25 mouse cellular contexts compared by ENCODE assay signal in the genomic region with DNA sequence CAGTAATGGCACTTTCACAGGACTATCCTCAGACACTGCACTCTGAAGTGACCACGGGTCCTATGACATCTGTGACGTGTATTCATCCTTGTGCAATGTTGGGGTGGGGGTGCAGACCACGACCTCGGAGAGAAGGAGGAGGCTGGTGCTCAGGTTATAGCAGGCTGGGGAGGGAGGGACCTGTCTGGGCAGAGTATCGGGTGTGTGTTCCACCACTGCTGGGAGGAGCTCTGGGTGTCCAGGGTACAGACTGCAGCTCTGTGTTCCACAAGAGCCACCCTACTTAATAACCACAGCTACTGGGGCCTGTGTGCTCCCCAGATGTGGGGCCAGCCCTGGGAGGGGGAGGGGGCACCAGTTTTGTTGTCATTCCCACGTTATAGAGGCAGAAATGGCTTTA. TPM values are rescaled to one million over a fixed set of nuclear protein-coding genes. Genes with fewer than 3 reads are reported as not detected.
DNase-seq lines count a peak whose midpoint lies in the region; ATAC-seq and TF ChIP-seq lines count a peak whose summit lies in the region.
"Had no signal": no experiment of that assay in that cellular context is flagged by ENCODE, and none has a peak within 500 bp of the region (broad histone marks: within the 10 kb centered on the region; RNA-seq: fewer than 3 reads in every experiment).

No protein-coding gene starts in this region.

- intact Hi-C loops in left cerebral cortex, postnatal 14 days (cut with DNase I): no loop called here

- H3K27me3 ChIP-seq in liver, adult 2 months (ENCODE audit: control insufficient read depth, insufficient read depth, low read length): no peaks in the 10 kb centered on the region
- H3K27me3 ChIP-seq in liver, embryonic 11.5 days (replicated peaks; ENCODE audit: control insufficient read depth, insufficient read depth, low read length): no peaks in the 10 kb centered on the region
- no peaks in the 10 kb centered on the region for H3K27me3 ChIP-seq in intestine, embryonic 15.5 days (replicated peaks)
- peaks cover 67% of the 10 kb centered on the region for H3K27me3 ChIP-seq in megakaryocyte, embryonic 14.5 days (replicated peaks)
- no peaks in the 10 kb centered on the region for H3K27me3 ChIP-seq in hindbrain, embryonic 13.5 days
- H3K27me3 ChIP-seq: forebrain, embryonic 12.5 days; heart, embryonic 15.5 days; neural tube, embryonic 15.5 days had no signal

- 42% methylated on average over 6 of the region's 6 CpGs for WGBS in liver, adult 2 months
- 52% methylated on average over 6 of the region's 6 CpGs for WGBS in liver, embryonic 11.5 days
- 16% methylated on average over 6 of the region's 6 CpGs for WGBS in bone marrow, adult 2 months
- WGBS in intestine, embryonic 15.5 days: 53% methylated on average over 6 of the region's 6 CpGs
- WGBS in hindbrain, embryonic 13.5 days: 67% methylated on average over 6 of the region's 6 CpGs

- H3K9me3 ChIP-seq in liver, embryonic 11.5 days (ENCODE audit: control insufficient read depth, low read length): no peaks in the 10 kb centered on the region
- no peaks in the 10 kb centered on the region for H3K9me3 ChIP-seq in intestine, embryonic 15.5 days
- peaks cover 5% of the 10 kb centered on the region; the same call in 1 of the 2 replicates for H3K9me3 ChIP-seq in megakaryocyte, embryonic 14.5 days
- H3K9me3 ChIP-seq in hindbrain, embryonic 13.5 days: no peaks in the 10 kb centered on the region
- H3K9me3 ChIP-seq: forebrain, embryonic 12.5 days; heart, embryonic 15.5 days; midbrain, embryonic 10.5 days; neural tube, embryonic 15.5 days had no signal

- no peaks in the 10 kb centered on the region for H3K79me2 ChIP-seq in liver, adult 2 months (ENCODE audit: control insufficient read depth, insufficient read depth, low read length)

- TF ChIP-seq POLR2A in liver, adult 2 months (IDR thresholded peaks at IDR 0.05; ENCODE audit: extremely low read depth, insufficient read depth, low read length): no peak
- no peak for TF ChIP-seq POLR2A in bone marrow, adult 2 months (IDR thresholded peaks at IDR 0.05; ENCODE audit: borderline replicate concordance, control insufficient read depth, low read depth, low read length)

- no peak for TF ChIP-seq CTCF in liver, adult 2 months (IDR thresholded peaks at IDR 0.05; ENCODE audit: low read depth, low read length)
- no peak for TF ChIP-seq CTCF in bone marrow, adult 2 months (IDR thresholded peaks at IDR 0.05; ENCODE audit: control insufficient read depth, insufficient read depth, low read length)

- H3K27ac ChIP-seq in liver, adult 2 months (replicated peaks; ENCODE audit: insufficient read depth, low read depth, low read length): no peak overlapping the region; the same call in 1 of the 2 replicates
- no peak overlapping the region; the same call in 1 of the 2 replicates for H3K27ac ChIP-seq in liver, embryonic 11.5 days (ENCODE audit: low read depth, low read length)
- peak overlapping the region; percentile 54 for H3K27ac ChIP-seq in bone marrow, adult 2 months (ENCODE audit: control insufficient read depth, insufficient read depth, low read depth, low read length, poor library complexity)
- no peak overlapping the region for H3K27ac ChIP-seq in intestine, embryonic 15.5 days
- H3K27ac ChIP-seq in hindbrain, embryonic 13.5 days: no peak overlapping the region
- H3K27ac ChIP-seq: forebrain, embryonic 12.5 days; heart, embryonic 15.5 days; kidney, postnatal 0 days; midbrain, embryonic 10.5 days; neural tube, embryonic 15.5 days had no signal

- no peak for DNase-seq in liver, adult 2 months (ENCODE audit: extremely low read depth, low read depth, low spot score)
- no peak for DNase-seq in liver, embryonic 11.5 days (ENCODE audit: low spot score)
- no peak for DNase-seq in left cerebral cortex, postnatal 14 days (ENCODE audit: low spot score in 2 of 2)
- DNase-seq in layer of hippocampus, postnatal 25 days (ENCODE audit: extremely low spot score in 1 of 2, low spot score in 1 of 2): no peak
- DNase-seq: adrenal gland, postnatal 14 days; cerebellum, adult 8-10 months; gastrocnemius, postnatal 36 days; kidney, adult 2 months; lung, adult 2 months had no signal

- H3K4me2 ChIP-seq in liver, embryonic 11.5 days: no peak overlapping the region
- no peak overlapping the region for H3K4me2 ChIP-seq in intestine, embryonic 15.5 days (replicated peaks)
- no peak overlapping the region for H3K4me2 ChIP-seq in hindbrain, embryonic 13.5 days
- H3K4me2 ChIP-seq: forebrain, embryonic 12.5 days; heart, embryonic 15.5 days; neural tube, embryonic 15.5 days had no signal

- peak overlapping the region; percentile 23 for H3K9ac ChIP-seq in liver, adult 2 months (ENCODE audit: low read depth, low read length)
- no peak overlapping the region for H3K9ac ChIP-seq in liver, embryonic 11.5 days (ENCODE audit: low read depth, low read length)
- no peak overlapping the region for H3K9ac ChIP-seq in intestine, embryonic 15.5 days
- no peak overlapping the region for H3K9ac ChIP-seq in hindbrain, embryonic 13.5 days
- H3K9ac ChIP-seq: forebrain, embryonic 12.5 days; heart, embryonic 15.5 days; neural tube, embryonic 15.5 days had no signal

- no peak overlapping the region for H3K4me3 ChIP-seq in liver, adult 2 months (ENCODE audit: insufficient read depth, low read depth, low read length)
- H3K4me3 ChIP-seq in liver, embryonic 11.5 days (ENCODE audit: low read depth, low read length): no peak overlapping the region
- no peak overlapping the region for H3K4me3 ChIP-seq in bone marrow, adult 2 months (replicated peaks; ENCODE audit: control insufficient read depth, low read depth, low read length)
- no peak overlapping the region for H3K4me3 ChIP-seq in intestine, embryonic 15.5 days (replicated peaks)
- peak overlapping the region; percentile 12 for H3K4me3 ChIP-seq in megakaryocyte, embryonic 14.5 days (replicated peaks)
- no peak overlapping the region for H3K4me3 ChIP-seq in hindbrain, embryonic 13.5 days
- H3K4me3 ChIP-seq: erythroblast, embryonic 14.5 days; forebrain, embryonic 12.5 days; heart, embryonic 15.5 days; midbrain, embryonic 10.5 days; neural tube, embryonic 15.5 days had no signal

- H3K4me1 ChIP-seq in liver, adult 2 months (ENCODE audit: control insufficient read depth, insufficient read depth, low read length): peaks cover 17% of the 10 kb centered on the region
- H3K4me1 ChIP-seq in liver, embryonic 11.5 days (replicated peaks; ENCODE audit: control insufficient read depth, insufficient read depth, low read length): peaks cover 2% of the 10 kb centered on the region
- peaks cover 8% of the 10 kb centered on the region for H3K4me1 ChIP-seq in bone marrow, adult 2 months (ENCODE audit: control insufficient read depth, insufficient read depth, low read length)
- H3K4me1 ChIP-seq in intestine, embryonic 15.5 days (replicated peaks): peaks cover 14% of the 10 kb centered on the region
- peaks cover 75% of the 10 kb centered on the region for H3K4me1 ChIP-seq in megakaryocyte, embryonic 14.5 days
- H3K4me1 ChIP-seq in hindbrain, embryonic 13.5 days (replicated peaks): no peaks in the 10 kb centered on the region
- H3K4me1 ChIP-seq: forebrain, embryonic 12.5 days; neural tube, embryonic 15.5 days had no signal

- no peaks in the 10 kb centered on the region for H3K36me3 ChIP-seq in liver, adult 2 months (ENCODE audit: control insufficient read depth, insufficient read depth, low read length)
- H3K36me3 ChIP-seq in liver, embryonic 11.5 days (ENCODE audit: control insufficient read depth, insufficient read depth, low read length): no peaks in the 10 kb centered on the region
- no peaks in the 10 kb centered on the region for H3K36me3 ChIP-seq in intestine, embryonic 15.5 days
- H3K36me3 ChIP-seq in megakaryocyte, embryonic 14.5 days (replicated peaks; ENCODE audit: low read length): no peaks in the 10 kb centered on the region
- no peaks in the 10 kb centered on the region for H3K36me3 ChIP-seq in hindbrain, embryonic 13.5 days
- H3K36me3 ChIP-seq: forebrain, embryonic 12.5 days; heart, embryonic 15.5 days; midbrain, embryonic 10.5 days; neural tube, embryonic 15.5 days had no signal

- no peak for ATAC-seq in liver, embryonic 11.5 days (replicated peaks; ENCODE audit: low FRiP score)
- ATAC-seq in intestine, embryonic 15.5 days: peak; percentile 61
- no peak for ATAC-seq in hindbrain, embryonic 13.5 days (ENCODE audit: low FRiP score)
- ATAC-seq: CD4-positive, CD25-positive, alpha-beta regulatory T cell, adult 4 months; hindbrain, embryonic 16.5 days had no signal

RNA-seq across cellular contexts. Expression of gene Tmem189, which starts 20.3 kb away (rescaled TPM):
- 4.8 and 5.8 TPM in 2 replicates for total RNA-seq in liver, adult 2 months (2014; rRNA removed)
- polyA plus RNA-seq in liver, adult 2 months (2012; rRNA removed): 19.6 and 24.8 TPM in 2 replicates
- 30.5 and 32.6 TPM in 2 replicates for polyA plus RNA-seq in liver, embryonic 11.5 days (2014; fragmentation: Nextera tagmentation; extraction: Ambion mirVana)
- polyA plus RNA-seq in bone marrow, adult 2 months (2011; ENCODE audit: insufficient read depth, insufficient read length, low replicate concordance, missing spikeins): 20.8 and 36.2 TPM in 2 replicates
- polyA plus RNA-seq in intestine, embryonic 15.5 days (2015; fragmentation: Nextera tagmentation; extraction: Ambion mirVana): 35.1 and 38.6 TPM in 2 replicates
- polyA plus RNA-seq in megakaryocyte, embryonic 14.5 days (2012; ENCODE audit: insufficient read depth, low replicate concordance): 164 and 173 TPM in 2 replicates
- total RNA-seq in left cerebral cortex, postnatal 14 days (2021): 10 to 100 TPM; 54.6 to 58.5 TPM
- polyA plus RNA-seq in hindbrain, embryonic 13.5 days (2015; fragmentation: Nextera tagmentation; extraction: Ambion mirVana): 30.8 and 33.5 TPM in 2 replicates
- 10 to 100 TPM; 57.3 to 60.3 TPM for total RNA-seq in layer of hippocampus, postnatal 25 days (2021)

RNA-seq across cellular contexts. Expression of gene Cebpb, which starts 21.3 kb away (rescaled TPM):
- 125 and 147 TPM in 2 replicates for total RNA-seq in liver, adult 2 months (2014; rRNA removed)
- 200 and 210 TPM in 2 replicates for polyA plus RNA-seq in liver, adult 2 months (2012; rRNA removed)
- polyA plus RNA-seq in liver, embryonic 11.5 days (2014; fragmentation: Nextera tagmentation; extraction: Ambion mirVana): 13.9 and 14.4 TPM in 2 replicates
- polyA plus RNA-seq in bone marrow, adult 2 months (2011; ENCODE audit: insufficient read depth, insufficient read length, low replicate concordance, missing spikeins): 13.0 and 19.5 TPM in 2 replicates
- polyA plus RNA-seq in intestine, embryonic 15.5 days (2015; fragmentation: Nextera tagmentation; extraction: Ambion mirVana): 22.5 and 24.3 TPM in 2 replicates
- polyA plus RNA-seq in megakaryocyte, embryonic 14.5 days (2012; ENCODE audit: insufficient read depth, low replicate concordance): 372 and 610 TPM in 2 replicates
- total RNA-seq in left cerebral cortex, postnatal 14 days (2021): 10 to 100 TPM; 12.6 to 13.4 TPM
- polyA plus RNA-seq in hindbrain, embryonic 13.5 days (2015; fragmentation: Nextera tagmentation; extraction: Ambion mirVana): 0.60 and 0.88 TPM in 2 replicates
- total RNA-seq in layer of hippocampus, postnatal 25 days (2021): 10 to 100 TPM; 32.4 to 32.8 TPM

RNA-seq across cellular contexts. Expression of gene Gm20431, which starts 48.7 kb away (rescaled TPM):
- total RNA-seq in liver, adult 2 months (2014; rRNA removed): not detected in 2 replicates
- polyA plus RNA-seq in liver, adult 2 months (2012; rRNA removed): 10.6 and 10.8 TPM in 2 replicates
- polyA plus RNA-seq in liver, embryonic 11.5 days (2014; fragmentation: Nextera tagmentation; extraction: Ambion mirVana): 3.8 and 4.9 TPM in 2 replicates
- not detected in 2 replicates for polyA plus RNA-seq in bone marrow, adult 2 months (2011; ENCODE audit: insufficient read depth, insufficient read length, low replicate concordance, missing spikeins)
- 0.40 and 7.2 TPM in 2 replicates for polyA plus RNA-seq in intestine, embryonic 15.5 days (2015; fragmentation: Nextera tagmentation; extraction: Ambion mirVana)
- polyA plus RNA-seq in megakaryocyte, embryonic 14.5 days (2012; ENCODE audit: insufficient read depth, low replicate concordance): not detected in 2 replicates
- total RNA-seq in left cerebral cortex, postnatal 14 days (2021): 10 to 100 TPM; 63.3 to 65.1 TPM
- 10.0 and 11.0 TPM in 2 replicates for polyA plus RNA-seq in hindbrain, embryonic 13.5 days (2015; fragmentation: Nextera tagmentation; extraction: Ambion mirVana)
- 10 to 100 TPM; 51.0 to 51.3 TPM for total RNA-seq in layer of hippocampus, postnatal 25 days (2021)
- total RNA-seq: hematopoietic stem cell, adult 5-6 weeks; midbrain, postnatal 0 days had no signal
- polyA plus RNA-seq: CD4-positive, CD25-positive, alpha-beta regulatory T cell, adult 4 months; cortical plate, adult 2 months; erythroblast, embryonic 14.5 days; urinary bladder, adult 2 months had no signal
